Mouse (Mus musculus): ENCODE data around the gene Gm11168. TPM values are rescaled to one million over a fixed set of nuclear protein-coding genes. Genes with fewer than 3 reads are reported as not detected.
"Not testable (repeated sequence)": the region's sequence is repeated elsewhere in the genome, so short reads cannot be mapped to it uniquely, and the experiment has no call there.

Gm11168 gene
- polyA plus RNA-seq, 1 experiment from 2014 or later = not detected

DNA sequence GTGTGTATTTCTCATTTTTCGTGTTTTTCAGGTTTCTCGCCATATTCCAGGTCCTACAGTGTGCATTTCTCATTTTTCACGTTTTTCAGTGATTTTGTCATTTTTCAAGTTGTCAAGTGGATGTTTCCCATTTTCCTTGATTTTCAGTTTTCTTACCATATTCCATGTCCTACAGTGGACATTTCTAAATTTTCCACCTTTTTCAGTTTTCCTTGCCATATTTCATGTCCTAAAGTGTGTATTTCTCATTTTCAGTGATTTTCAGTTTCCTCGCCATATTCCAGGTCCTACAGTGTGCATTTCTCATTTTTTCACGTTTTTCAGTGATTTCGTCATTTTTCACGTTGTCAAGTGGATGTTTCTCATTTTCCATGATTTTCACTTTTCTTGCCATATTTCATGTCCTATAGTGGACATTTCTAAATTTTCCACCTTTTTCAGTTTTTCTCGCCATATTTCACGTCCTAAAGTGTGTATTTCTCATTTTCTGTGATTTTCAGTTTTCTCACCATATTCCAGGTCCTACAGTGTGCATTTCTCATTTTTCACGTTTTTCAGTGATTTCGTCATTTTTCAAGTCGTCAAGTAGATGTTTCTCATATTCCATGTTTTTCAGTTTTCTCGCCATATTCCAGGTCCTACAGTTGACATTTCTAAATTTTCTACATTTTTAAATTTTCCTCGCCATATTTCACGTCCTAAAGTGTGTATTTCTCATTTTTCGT lies 26.3 kb downstream of the Gm11168 start:
- not testable (repeated sequence) for H3K36me3 ChIP-seq (replicated peaks); H3K9me3 ChIP-seq; H3K27ac ChIP-seq (replicated peaks); H3K4me3 ChIP-seq; H3K27me3 ChIP-seq (replicated peaks; ENCODE audit: low read depth, poor library complexity, severe bottlenecking); H3K4me1 ChIP-seq; DNase-seq (ENCODE audit: low spot score)
- 64% methylated on average over 14 of the region's 16 CpGs for WGBS

DNA sequence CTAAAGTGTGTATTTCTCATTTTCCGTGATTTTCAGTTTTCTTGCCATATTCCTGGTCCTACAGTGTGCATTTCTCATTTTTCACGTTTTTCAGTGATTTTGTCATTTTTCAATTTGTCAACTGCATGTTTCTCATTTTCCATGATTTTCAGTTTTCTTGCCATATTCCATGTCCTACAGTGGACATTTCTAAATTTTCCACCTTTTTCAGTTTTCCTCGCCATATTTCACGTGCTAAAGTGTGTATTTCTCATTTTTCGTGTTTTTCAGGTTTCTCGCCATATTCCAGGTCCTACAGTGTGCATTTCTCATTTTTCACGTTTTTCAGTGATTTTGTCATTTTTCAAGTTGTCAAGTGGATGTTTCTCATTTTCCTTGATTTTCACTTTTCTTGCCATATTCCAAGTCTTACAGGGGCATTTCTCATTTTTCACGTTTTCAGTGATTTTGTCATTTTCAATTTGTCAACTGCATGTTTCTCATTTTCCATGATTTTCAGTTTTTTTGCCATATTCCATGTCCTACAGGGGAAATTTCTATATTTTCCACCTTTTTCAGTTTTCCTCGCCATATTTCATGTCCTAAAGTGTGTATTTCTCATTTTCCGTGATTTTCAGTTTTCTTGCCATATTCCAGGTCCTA lies 27.7 kb downstream of the Gm11168 start:
- H3K9me3 ChIP-seq; H3K4me3 ChIP-seq; H3K27me3 ChIP-seq (replicated peaks; ENCODE audit: low read depth, poor library complexity, severe bottlenecking); H3K4me1 ChIP-seq; H3K36me3 ChIP-seq (replicated peaks); H3K27ac ChIP-seq (replicated peaks): not testable (repeated sequence)
- peak; percentile 61 for DNase-seq (ENCODE audit: low spot score)
- WGBS = 56% methylated on average over 2 of the region's 10 CpGs

DNA sequence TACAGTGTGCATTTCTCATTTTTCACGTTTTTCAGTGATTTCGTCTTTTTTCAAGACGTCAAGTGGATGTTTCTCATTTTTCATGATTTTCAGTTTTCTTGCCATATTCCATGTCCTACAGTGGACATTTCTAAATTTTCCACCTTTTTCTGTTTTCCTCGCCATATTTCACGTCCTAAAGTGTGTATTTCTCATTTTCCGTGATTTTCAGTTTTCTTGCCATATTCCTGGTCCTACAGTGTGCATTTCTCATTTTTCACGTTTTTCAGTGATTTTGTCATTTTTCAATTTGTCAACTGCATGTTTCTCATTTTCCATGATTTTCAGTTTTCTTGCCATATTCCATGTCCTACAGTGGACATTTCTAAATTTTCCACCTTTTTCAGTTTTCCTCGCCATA lies 31.2 kb downstream of the Gm11168 start, which contains the start of gene Gm17535:
TSS of gene Gm17535 (plus strand) at position 301 of the 400 bp plus-strand sequence.
- H3K27ac ChIP-seq (replicated peaks); H3K4me1 ChIP-seq; H3K4me3 ChIP-seq; H3K36me3 ChIP-seq (replicated peaks); H3K9me3 ChIP-seq; DNase-seq (ENCODE audit: low spot score); H3K27me3 ChIP-seq (replicated peaks; ENCODE audit: low read depth, poor library complexity, severe bottlenecking): not testable (repeated sequence)
- 43% methylated on average over 1 of the region's 8 CpGs for WGBS

DNA sequence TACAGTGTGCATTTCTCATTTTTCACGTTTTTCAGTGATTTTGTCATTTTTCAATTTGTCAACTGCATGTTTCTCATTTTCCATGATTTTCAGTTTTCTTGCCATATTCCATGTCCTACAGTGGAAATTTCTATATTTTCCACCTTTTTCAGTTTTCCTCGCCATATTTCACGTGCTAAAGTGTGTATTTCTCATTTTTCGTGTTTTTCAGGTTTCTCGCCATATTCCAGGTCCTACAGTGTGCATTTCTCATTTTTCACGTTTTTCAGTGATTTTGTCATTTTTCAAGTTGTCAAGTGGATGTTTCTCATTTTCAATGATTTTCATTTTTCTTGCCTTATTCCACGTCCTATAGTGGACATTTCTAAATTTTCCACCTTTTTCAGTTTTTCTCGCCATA lies 33.4 kb downstream of the Gm11168 start, which contains the start of gene Gm10715:
TSS of gene Gm10715 (plus strand) at position 301 of the 400 bp plus-strand sequence.
- not testable (repeated sequence) for H3K4me1 ChIP-seq; H3K4me3 ChIP-seq; H3K9me3 ChIP-seq; H3K36me3 ChIP-seq (replicated peaks); DNase-seq (ENCODE audit: low spot score); H3K27me3 ChIP-seq (replicated peaks; ENCODE audit: low read depth, poor library complexity, severe bottlenecking); H3K27ac ChIP-seq (replicated peaks)
- WGBS = 77% methylated on average over 8 of the region's 8 CpGs

DNA sequence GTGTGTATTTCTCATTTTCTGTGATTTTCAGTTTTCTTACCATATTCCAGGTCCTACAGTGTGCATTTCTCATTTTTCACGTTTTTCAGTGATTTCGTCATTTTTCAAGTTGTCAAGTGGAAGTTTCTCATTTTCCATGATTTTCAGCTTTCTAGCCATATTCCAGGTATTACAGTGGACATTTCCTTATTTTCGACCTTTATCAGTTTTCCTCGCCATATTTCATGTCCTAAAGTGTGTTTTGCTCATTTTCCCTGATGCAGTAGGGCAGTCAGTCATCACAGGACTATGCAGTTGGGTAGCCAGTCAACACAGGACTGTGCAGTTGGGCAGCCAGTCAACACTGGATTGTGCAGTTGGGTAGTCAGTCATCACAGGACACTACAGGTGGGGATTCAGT lies 35.0 kb downstream of the Gm11168 start:
- H3K36me3 ChIP-seq (replicated peaks); H3K27ac ChIP-seq (replicated peaks); H3K4me3 ChIP-seq; H3K27me3 ChIP-seq (replicated peaks; ENCODE audit: low read depth, poor library complexity, severe bottlenecking); DNase-seq (ENCODE audit: low spot score); H3K4me1 ChIP-seq: not testable (repeated sequence)
- H3K9me3 ChIP-seq = peaks cover 15% of the 10 kb centered on the region
- WGBS = 67% methylated on average over 4 of the region's 4 CpGs

Small RNAs within 50 kb of the gene (microRNA-seq; reads per million reads assigned to microRNA genes)
- gene Mir101c = not detected

Other genes with a start within 250 kb of the Gm11168 start
- not detected in 2 replicates for gene Gm10722, start 2.4 kb upstream of the Gm11168 start, polyA plus RNA-seq (2016; fragmentation: Nextera tagmentation; extraction: Ambion mirVana)
- gene Gm10721, start 9.8 kb downstream of the Gm11168 start, polyA plus RNA-seq (2016; fragmentation: Nextera tagmentation; extraction: Ambion mirVana) = not detected in 2 replicates
- gene Gm10720, start 12.3 kb downstream of the Gm11168 start, polyA plus RNA-seq (2016; fragmentation: Nextera tagmentation; extraction: Ambion mirVana) = not detected in 2 replicates
- gene Gm10719, start 14.1 kb downstream of the Gm11168 start, polyA plus RNA-seq (2016; fragmentation: Nextera tagmentation; extraction: Ambion mirVana) = not detected in 2 replicates
- gene Gm10718, start 20.2 kb downstream of the Gm11168 start, polyA plus RNA-seq (2016; fragmentation: Nextera tagmentation; extraction: Ambion mirVana) = not detected in 2 replicates
- not detected in 2 replicates for gene Gm10717, start 22.1 kb downstream of the Gm11168 start, polyA plus RNA-seq (2016; fragmentation: Nextera tagmentation; extraction: Ambion mirVana)
- gene Gm17535, start 31.3 kb downstream of the Gm11168 start, polyA plus RNA-seq (2016; fragmentation: Nextera tagmentation; extraction: Ambion mirVana) = not detected in 2 replicates
- not detected in 2 replicates for gene Gm10715, start 33.5 kb downstream of the Gm11168 start, polyA plus RNA-seq (2016; fragmentation: Nextera tagmentation; extraction: Ambion mirVana)